Mouse (Mus musculus) lung, adult 2 months (tissue): Measurements from ENCODE around the gene Ddx23.

ENCODE experiments used
- CTCF ChIP-seq: fragments of 200-500 bp; IDR thresholded peaks from 2 replicates; pipeline ENCODE4 v1.5.1; 2011; ENCODE audit warnings: mild to moderate bottlenecking, low read length, control low read depth; ENCODE audit not compliant: insufficient read depth
- POLR2A ChIP-seq: fragments of 200-500 bp; IDR thresholded peaks from 2 replicates; pipeline ENCODE4 v1.6.1; 2011; ENCODE audit warnings: low read depth, mild to moderate bottlenecking, control low read depth, low read length, borderline replicate concordance; ENCODE audit errors: extremely low read depth

DNA sequence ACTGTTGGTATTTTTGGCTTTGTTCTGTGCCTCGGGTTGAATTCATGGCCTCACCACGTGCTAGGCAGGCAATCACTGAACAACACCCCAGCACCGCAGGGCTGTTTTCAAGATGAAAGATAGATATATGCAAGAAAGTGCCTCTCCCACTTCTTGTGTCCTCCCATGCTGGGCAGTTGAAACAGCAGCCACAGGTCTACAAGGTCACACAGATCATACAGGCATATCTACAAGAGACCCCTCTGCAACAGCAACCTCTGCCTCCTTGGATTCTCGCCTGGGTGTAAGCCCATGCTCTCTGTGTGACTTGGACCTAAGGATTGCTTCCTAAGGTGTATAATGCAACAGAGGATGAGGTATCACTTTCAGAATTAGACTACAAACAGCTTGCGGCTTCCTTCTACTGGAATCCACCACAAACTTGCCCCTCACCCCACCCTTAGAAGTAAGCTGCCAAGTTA, 39.3 kb downstream of the Ddx23 start:
- no peak for TF ChIP-seq CTCF
- TF ChIP-seq POLR2A, result no peak
